Mouse (Mus musculus): ENCODE results near the gene Ntf5.
"Not testable (repeated sequence)": the region's sequence is repeated elsewhere in the genome, so short reads cannot be mapped to it uniquely, and the experiment has no call there.

Ntf5 gene

DNA sequence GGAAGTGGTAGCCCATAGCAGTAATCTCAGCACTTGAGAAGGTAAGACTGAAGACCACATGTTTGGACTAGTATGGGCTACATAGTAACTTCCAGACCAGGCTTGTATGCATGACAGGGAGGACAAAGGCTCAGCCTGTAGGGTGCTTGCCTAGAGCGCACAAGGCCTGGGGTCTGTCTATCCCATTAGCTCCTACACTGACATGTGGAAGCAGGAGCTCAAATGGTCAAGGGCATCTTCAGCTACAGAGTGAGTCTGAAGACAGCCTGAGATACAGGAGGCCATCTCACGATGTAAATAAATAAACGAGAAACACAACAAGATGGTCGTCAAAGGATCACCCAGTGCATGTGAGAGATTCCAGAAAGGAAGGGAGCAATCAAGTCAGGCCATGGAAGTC, 48.8 kb downstream of the Ntf5 start:
- no peak for DNase-seq (ENCODE audit: low spot score)

GRCm38 (mm10) chr7:45462868-45463267, 49.4 kb downstream of the Ntf5 start:
- not testable (repeated sequence) for DNase-seq (ENCODE audit: low spot score)

GRCm38 (mm10) chr7:45463987-45464778, 50.7 kb downstream of the Ntf5 start:
- no peak for DNase-seq (ENCODE audit: low spot score)

DNA sequence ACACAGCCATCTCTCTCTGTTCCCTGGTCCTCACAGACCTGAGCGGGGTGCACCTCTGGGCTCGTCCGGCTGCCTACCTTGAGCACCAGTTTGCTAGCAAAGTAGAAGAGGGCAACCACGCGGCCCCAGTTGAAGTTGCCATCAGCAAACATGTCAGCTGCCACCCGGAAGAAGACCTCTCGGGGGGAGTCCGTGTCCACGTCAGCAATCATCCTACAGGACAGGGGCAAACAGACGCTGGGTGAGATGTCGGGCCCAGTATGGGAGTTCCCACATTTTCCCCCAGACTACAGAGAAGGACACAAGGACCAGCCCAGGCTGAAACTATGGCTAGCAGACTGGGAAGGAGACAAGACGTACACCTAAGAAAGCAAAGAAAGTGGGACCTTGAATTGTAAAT, 51.6 kb downstream of the Ntf5 start:
- DNase-seq (ENCODE audit: low spot score), result no peak

- DNase-seq (ENCODE audit: low spot score), result no peak
Measured at GRCm38 (mm10) chr7:45465549-45465948, 52.1 kb downstream of the Ntf5 start.

DNA sequence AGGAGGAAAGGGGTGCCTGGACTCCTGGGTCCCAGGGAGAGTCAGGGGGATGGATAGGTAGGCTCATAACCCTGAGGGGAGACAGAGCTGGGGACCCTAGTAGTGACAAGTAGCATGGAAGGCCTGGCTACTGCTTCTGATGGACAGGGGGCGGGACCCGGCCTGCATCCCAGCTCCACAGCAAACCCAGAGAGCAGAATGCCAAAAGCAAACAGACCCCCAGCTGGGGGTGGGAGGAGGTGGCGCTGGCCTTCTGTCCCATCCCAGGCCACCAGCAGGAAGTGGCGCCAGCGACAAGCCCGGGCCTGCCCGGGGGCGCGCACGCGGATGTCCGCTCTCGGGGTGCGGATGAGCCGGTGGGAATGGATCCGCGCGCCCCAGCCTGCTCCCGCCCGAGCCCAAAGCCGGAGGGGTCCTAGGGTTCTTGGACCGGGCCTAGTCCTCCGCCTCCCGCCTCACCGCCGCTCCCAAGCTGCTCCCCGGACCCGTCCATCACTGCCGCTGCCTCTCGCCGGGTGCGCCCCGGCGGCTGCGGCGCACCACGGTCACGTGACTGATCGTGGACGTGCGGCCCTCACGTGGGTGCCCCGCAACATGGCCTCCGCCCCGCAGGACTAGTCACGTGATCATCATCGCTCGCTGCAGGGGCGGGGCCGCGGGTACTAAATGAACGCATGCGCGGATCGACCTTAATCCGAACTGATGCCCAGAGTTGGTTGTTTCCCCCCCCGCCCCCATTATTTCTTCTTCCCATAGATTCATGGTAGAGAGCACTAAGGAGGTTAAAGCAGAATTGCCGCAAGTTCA, 53.0 kb downstream of the Ntf5 start, which contains the start of gene Bax:
TSS of gene Bax (minus strand) at position 616 of the 807 bp plus-strand sequence.
- peak; percentile 91 for DNase-seq (ENCODE audit: low spot score)

All from ovary, postnatal 14 days (tissue).